Mouse (Mus musculus) megakaryocyte, adult 5-6 weeks (primary cell): ENCODE results near the gene Gm3182. TPM values are rescaled to one million over a fixed set of nuclear protein-coding genes. Genes with fewer than 3 reads are reported as not detected.
"Not testable (repeated sequence)": the region's sequence is repeated elsewhere in the genome, so short reads cannot be mapped to it uniquely, and the experiment has no call there.

Experiments
- ATAC-seq: 2 replicates; pipeline ENCODE4 v1.8.0; 2016; ENCODE audit warnings: mild to moderate bottlenecking, inconsistent platforms; ENCODE audit not compliant: poor library complexity, severe bottlenecking
- total RNA-seq, 2 experiments: library from RNA; stranded (forward) in 1 of 2; stranded (reverse) in 1 of 2; fragments of 153-499, 151-499 nt in 1 of 2; fragments of 221-1000, 200-1000 nt in 1 of 2; gene quantifications; 2 replicates each; pipeline versions ENCODE4 v1.2.3 to v1.2.4; 2015 to 2017

Gm3182 gene
- total RNA-seq (2015): not detected in 2 replicates
- total RNA-seq (2017): not detected in 2 replicates

GRCm38 (mm10) chr14:4481445-4481844, at the start of gene Gm3182:
Gene Gm3182 (plus strand): TSS chr14:4481745.
- ATAC-seq: not testable (repeated sequence)

DNA sequence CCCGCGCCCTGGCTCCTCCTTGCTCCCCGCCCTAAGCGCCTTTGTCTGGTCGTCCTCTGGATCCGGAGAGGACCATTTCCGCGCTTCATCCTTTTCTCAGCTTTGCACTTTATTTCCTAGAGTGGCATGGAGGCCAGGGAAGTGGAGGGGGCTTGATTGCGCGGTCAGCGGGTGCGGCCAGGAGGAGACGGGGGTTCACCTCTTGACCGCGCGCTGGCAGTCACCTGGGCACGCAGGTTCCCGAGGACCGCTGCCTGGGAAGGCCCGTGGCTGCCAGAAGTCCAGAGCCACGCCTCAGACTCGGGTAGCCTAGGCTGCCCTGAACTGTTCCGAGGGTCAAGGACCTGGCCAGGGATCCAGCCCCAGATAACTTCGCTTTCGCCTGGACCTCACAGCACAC, 17.9 kb downstream of the Gm3182 start:
- ATAC-seq: not testable (repeated sequence)

Other genes with a start within 250 kb of the Gm3182 start
- not detected in 2 replicates for gene Gm3138, start 232.1 kb upstream of the Gm3182 start, total RNA-seq (2015)
- gene Gm3138, start 232.1 kb upstream of the Gm3182 start, total RNA-seq (2017): not detected in 2 replicates
- not detected in 2 replicates for gene Gm3149, start 164.5 kb upstream of the Gm3182 start, total RNA-seq (2015)
- gene Gm3149, start 164.5 kb upstream of the Gm3182 start, total RNA-seq (2017): not detected in 2 replicates
- not detected in 2 replicates for gene 2610042L04Rik, start 147.0 kb upstream of the Gm3182 start, total RNA-seq (2015)
- not detected in 2 replicates for gene 2610042L04Rik, start 147.0 kb upstream of the Gm3182 start, total RNA-seq (2017)
- not detected in 2 replicates for gene Gm3159, start 84.2 kb upstream of the Gm3182 start, total RNA-seq (2015)
- not detected in 2 replicates for gene Gm3159, start 84.2 kb upstream of the Gm3182 start, total RNA-seq (2017)
- not detected in 2 replicates for gene Gm3164, start 66.3 kb upstream of the Gm3182 start, total RNA-seq (2015)
- not detected in 2 replicates for gene Gm3164, start 66.3 kb upstream of the Gm3182 start, total RNA-seq (2017)
- not detected in 2 replicates for gene Gm3173, start 50.8 kb upstream of the Gm3182 start, total RNA-seq (2015)
- not detected in 2 replicates for gene Gm3173, start 50.8 kb upstream of the Gm3182 start, total RNA-seq (2017)
- gene Gm3047, start 73.7 kb downstream of the Gm3182 start, total RNA-seq (2015): not detected in 2 replicates
- not detected in 2 replicates for gene Gm3047, start 73.7 kb downstream of the Gm3182 start, total RNA-seq (2017)
- gene Gm8159, start 150.6 kb downstream of the Gm3182 start, total RNA-seq (2015): not detected in 2 replicates
- not detected in 2 replicates for gene Gm8159, start 150.6 kb downstream of the Gm3182 start, total RNA-seq (2017)
- gene Gm3239, start 182.4 kb downstream of the Gm3182 start, total RNA-seq (2015): not detected in 2 replicates
- not detected in 2 replicates for gene Gm3239, start 182.4 kb downstream of the Gm3182 start, total RNA-seq (2017)
- gene Gm7876, start 227.5 kb downstream of the Gm3182 start, total RNA-seq (2015): not detected in 2 replicates
- not detected in 2 replicates for gene Gm7876, start 227.5 kb downstream of the Gm3182 start, total RNA-seq (2017)
- not detected in 2 replicates for gene Gm3252, start 245.0 kb downstream of the Gm3182 start, total RNA-seq (2015)
- gene Gm3252, start 245.0 kb downstream of the Gm3182 start, total RNA-seq (2017): not detected in 2 replicates